Mouse (Mus musculus) gastrocnemius, adult 18-20 months (tissue): ENCODE results near the gene Bhmt. TPM values are rescaled to one million over a fixed set of nuclear protein-coding genes. Genes with fewer than 3 reads are reported as not detected.
"Not testable (repeated sequence)": the region's sequence is repeated elsewhere in the genome, so short reads cannot be mapped to it uniquely, and the experiment has no call there.

Experiments
- DNase-seq: peaks from one replicate; pipeline ENCODE4 v3.0.0; 2021; ENCODE audit warnings: low spot score
- total RNA-seq, 2 experiments: library from RNA; stranded (reverse); gene quantifications; 2 replicates each; pipeline ENCODE4 v1.2.3; 2021

Bhmt gene
- total RNA-seq, 2 experiments from 2014 or later = 0.45 TPM; not detected in 1

- DNase-seq = no peak
These were observed 29.3 kb downstream of the Bhmt start for GRCm38 (mm10) chr13:93608476-93608875.

- DNase-seq = no peak
These were observed 30.1 kb downstream of the Bhmt start for GRCm38 (mm10) chr13:93607701-93608100.

GRCm38 (mm10) chr13:93606868-93607578 lies 30.7 kb downstream of the Bhmt start:
- DNase-seq = no peak

GRCm38 (mm10) chr13:93604698-93605097 lies 33.1 kb downstream of the Bhmt start:
- DNase-seq = no peak

- DNase-seq = no peak
These were observed 36.2 kb downstream of the Bhmt start for GRCm38 (mm10) chr13:93601527-93601926.

- DNase-seq = no peak
These were observed 44.6 kb downstream of the Bhmt start for GRCm38 (mm10) chr13:93593040-93593699.

GRCm38 (mm10) chr13:93582526-93582925 lies 55.2 kb downstream of the Bhmt start:
- not testable (repeated sequence) for DNase-seq

- no peak for DNase-seq
These were observed 57.3 kb downstream of the Bhmt start for GRCm38 (mm10) chr13:93580431-93580830.

GRCm38 (mm10) chr13:93569676-93570075 lies 68.1 kb downstream of the Bhmt start:
- no peak for DNase-seq

Other genes with a start within 250 kb of the Bhmt start
- gene Jmy, start 138.2 kb downstream of the Bhmt start, total RNA-seq = 10 to 100 TPM; 26.4 to 30.7 TPM
- gene Bhmt2, start 36.3 kb upstream of the Bhmt start, total RNA-seq = under 1 TPM in 1 of 2 experiments, not detected in 1; 0.12 TPM
- gene Dmgdh, start 36.5 kb upstream of the Bhmt start, total RNA-seq = under 1 TPM in 1 of 2 experiments, not detected in 1; 0.14 TPM
- gene Arsb, start 133.7 kb upstream of the Bhmt start, total RNA-seq = 1 to 10 TPM; 2.7 to 3.0 TPM